Mouse (Mus musculus): ENCODE measurements around the gene Hdac1.
"Not testable (repeated sequence)": the region's sequence is repeated elsewhere in the genome, so short reads cannot be mapped to it uniquely, and the experiment has no call there.

Gene Hdac1

DNA sequence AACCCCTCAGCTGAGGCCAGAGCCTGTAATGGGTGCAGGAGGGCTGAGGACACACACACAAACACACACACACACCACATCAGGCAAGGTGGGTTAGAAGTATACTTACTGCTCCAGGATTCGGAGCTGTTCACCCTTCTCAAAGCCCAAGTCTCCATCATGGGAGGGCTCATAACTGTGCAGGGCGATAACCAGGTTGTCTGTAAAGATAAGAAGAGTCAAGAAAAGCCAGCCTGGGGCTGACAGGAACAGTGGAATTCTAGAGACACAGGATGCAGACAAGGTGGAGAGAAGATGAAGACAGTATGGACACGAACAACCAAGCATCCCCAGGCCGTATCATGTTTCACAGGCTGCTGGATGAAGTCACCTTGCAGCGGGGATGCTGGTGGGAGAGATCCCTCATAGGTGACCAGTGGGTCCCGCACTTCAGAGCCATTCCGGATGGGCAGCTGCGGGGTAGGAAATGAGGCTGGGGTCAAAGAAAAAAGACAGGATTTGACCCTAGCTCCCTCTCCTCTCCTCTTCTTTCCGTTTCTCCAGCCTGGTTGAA is 14.8 kb upstream of the Hdac1 start:
- no peak for DNase-seq

DNA sequence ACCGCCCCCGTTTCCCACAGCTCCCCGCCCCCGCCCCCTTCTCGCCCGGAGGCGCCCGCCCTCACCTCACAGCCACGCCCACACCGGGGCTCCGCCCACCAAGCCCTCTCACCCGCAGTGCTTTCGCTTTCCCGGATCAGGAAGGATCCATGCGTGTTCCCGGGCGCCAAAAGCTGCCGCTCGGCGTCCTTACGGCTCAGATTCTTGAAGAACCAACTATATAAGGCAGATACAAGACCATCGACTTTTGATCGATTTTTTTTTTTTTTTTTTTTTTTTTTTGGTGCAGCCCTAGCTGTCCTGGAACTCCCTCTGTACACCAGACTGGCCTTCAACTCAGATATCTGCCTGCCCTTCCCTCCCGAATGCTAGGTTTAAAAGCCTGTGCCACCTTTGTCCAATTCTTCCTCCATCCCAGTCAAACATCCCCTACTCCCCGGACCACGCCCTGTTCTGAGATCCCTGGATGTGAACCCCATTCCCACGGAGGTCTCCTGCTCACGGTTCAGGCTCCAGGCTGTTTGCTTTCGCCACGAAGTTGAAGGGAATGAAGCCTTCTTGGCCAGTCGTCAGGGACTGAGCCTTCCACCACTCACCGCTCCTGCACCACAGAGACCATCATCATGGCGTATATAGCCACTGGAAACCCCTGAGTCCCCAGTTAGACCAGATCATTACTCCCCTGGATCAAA is 14.2 kb upstream of the Hdac1 start:
- peak; percentile 86 for DNase-seq

DNA sequence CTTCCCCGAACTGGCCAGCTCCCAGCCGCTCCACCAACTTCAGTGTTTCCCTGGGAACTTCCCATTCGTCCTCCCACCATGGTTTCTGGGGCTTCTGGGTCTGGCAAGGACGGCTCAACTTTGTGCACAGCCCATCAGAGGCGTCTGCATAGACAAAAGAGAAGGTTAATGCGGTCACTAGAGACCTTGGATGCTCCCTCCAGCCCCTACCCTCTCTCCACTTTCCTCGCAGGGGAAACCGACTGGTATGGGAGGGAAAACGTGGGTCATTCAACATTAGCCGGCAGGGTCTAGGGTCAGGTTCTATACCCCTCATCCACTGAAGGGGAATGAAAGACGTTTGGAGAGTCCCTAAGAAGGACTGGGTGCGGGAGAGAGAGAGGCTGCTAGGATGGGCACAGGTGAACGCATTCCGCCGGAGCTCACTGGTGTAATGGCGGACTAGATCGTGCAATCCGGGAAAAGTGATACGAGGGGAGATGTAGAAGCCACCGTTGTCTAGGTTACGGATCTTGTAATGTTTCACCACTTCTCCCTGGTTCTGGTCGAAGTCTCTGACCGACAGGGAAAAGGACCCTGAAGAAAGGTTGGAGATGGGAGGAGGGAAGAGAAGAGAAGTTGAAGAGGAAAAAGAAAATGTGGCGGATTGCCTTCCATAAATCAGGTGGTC is 13.5 kb upstream of the Hdac1 start:
- peak; percentile 31 for DNase-seq

DNA sequence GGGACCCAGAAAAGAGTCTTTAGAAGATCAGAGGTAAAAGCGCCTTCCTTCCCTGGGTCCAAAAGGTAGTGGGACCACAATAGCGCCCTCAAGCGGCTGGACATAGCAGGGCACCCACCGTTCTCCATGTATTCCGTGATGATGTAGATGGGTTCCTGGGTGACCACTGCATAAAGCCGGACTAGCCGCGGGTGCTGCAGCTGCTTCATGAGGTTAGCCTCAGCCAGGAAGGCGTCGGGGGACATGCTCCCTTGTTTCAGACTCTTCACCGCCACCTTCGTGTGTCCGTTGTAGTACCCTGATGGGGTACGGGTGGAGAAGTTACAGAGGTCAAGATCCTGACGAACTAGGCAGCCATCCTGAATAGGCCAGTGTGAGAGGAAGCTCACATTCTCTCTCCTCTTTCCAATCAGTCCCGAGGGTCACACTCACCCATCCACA is 12.9 kb upstream of the Hdac1 start:
- peak; percentile 46 for DNase-seq

DNA sequence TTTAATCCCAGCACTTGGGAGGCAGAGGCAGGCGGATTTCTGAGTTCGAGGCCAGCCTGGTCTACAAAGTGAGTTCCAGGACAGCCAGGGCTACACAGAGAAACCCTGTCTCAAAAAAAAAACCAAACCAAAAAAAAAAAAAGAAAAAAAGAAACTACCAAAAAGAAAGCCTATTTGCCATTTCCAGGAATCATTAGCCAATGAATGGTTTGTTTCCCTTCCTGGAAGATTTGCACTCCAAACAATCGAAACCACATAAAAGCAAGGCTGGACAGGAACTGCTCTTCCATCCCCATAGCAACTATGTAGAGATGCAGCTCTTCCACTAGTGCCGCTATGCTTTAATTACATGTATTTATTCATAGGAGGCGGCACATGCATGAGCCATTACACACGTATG is 12.0 kb upstream of the Hdac1 start:
- DNase-seq = not testable (repeated sequence)

DNA sequence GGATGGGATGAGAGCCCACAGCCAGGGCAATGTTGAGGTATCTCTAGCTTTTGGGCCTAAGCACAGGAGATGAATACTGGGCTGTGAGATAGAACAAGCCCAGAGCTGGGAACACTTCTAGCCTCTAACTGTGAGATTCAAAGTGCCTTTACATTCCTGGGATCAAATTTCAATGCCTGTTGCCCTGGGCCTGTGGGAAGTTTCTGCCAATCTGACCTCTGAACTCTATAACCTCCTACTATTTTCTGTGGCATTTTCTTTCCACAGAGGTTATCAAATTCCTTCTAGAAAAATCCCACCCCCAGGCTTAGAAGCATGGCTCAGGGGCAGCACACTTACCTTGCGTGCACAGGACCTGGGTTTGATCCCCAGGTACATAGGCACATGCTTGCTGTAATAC is 7.8 kb upstream of the Hdac1 start:
- no peak for DNase-seq

DNA sequence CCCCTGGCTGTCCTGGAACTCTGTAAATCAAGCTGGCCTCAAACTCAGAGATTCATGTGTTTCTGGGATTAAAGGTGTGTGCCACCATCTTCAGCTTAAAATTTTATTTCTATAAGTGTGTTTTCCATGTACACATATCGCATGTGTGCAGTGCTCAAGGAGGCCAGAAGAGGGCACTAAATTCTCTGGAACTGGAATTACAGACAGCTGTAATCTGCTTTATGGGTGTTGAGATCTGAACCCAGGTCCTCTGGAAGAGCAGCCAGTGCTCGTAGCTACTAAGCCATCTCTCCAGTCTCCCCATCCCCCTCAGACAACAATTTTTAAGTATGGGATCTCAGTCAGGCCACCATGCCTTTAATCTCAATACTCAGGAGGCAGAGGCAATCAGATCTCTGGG is 6.8 kb upstream of the Hdac1 start:
- DNase-seq = no peak

DNA sequence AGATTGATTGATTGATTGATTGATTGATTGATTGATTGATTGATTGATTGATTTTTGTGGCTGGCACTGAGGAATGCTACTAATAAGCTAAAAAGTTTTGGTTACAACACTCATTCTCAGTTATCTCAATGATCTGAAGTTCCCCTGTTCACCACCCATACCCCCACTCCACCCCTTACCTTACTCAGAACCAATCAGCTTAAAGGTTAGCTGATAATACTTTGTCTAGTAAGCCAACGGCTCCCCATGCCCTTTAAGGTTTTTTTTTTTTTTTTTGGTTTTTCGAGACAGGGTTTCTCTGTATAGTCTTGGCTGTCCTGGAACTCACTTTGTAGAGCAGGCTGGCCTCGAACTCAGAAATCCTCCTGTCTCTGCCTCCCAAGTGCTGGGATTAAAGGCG is 5.1 kb upstream of the Hdac1 start:
- not testable (repeated sequence) for DNase-seq

DNA sequence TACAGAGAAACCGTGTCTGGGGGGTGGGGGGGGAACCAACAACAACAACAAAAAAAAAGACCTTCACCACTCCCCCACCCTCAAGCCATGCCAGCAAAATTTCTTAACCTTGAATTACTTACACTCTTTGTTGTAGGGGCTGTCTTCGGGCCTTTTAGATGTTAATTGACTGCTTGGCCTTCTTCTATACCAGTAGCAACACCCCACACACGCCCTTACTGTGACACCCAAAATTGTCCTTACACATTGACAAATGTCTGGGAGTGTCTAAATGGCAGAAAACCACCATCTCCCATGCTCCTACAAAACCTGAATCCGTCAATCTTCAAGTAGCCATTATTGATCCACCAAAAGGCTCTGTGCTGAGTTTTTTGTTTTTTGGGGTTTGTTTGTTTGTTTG is 1.6 kb upstream of the Hdac1 start:
- DNase-seq = no peak

DNA sequence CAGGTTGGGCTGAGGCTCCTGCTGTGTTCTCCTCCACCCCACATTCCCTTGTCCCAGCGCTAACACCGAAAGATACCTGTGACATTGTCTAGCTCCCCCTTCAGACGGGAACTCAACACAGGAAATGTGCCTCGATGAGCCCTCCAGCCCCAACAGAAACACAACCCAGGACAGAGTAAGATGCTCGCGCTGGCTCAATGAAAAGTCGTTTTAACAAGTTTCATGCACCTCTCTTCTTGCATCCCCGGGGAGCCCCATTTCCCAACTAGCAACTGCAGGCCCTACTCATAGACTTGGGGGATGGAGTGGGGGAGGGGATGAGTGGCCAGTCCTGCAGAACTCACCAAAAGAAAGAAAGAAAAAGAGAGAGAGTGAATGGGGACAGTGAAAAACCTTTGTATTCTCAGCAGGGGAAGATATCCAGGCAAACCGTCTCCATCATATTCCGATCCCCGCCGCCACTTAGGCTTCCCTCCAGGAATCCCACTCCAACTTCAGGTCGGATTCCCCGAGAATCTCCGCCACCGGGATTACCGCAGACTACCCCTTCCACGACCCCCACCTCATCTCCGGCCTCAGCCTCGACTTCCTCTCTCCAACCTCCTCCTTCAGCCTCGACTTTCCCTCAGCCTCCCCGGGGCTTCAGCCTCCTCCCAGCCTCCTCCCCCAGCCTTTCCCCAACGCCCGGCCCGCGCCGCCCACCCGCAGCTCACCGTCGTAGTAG is 483 bp downstream of the Hdac1 start:
- no peak for DNase-seq

DNA sequence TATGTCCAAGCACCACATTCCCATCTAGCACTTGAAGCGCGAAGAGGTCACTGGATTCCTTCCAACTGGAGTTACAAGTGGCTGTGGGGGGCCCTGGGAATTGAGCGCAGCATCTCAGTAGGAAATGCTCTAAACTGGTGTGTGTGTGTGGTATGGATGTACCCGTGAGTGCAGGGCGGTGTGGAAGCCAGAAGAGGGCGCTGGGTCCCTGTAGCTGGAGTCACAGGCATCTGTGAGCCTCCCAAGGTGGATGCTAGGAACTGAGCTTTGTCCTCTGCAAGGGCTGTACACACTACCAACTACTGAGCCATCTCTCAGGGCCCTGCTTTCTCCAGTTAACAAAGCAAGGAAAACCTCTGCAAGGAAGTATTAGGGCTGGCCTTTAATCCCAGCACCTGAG is 2.5 kb downstream of the Hdac1 start:
- DNase-seq = no peak

DNA sequence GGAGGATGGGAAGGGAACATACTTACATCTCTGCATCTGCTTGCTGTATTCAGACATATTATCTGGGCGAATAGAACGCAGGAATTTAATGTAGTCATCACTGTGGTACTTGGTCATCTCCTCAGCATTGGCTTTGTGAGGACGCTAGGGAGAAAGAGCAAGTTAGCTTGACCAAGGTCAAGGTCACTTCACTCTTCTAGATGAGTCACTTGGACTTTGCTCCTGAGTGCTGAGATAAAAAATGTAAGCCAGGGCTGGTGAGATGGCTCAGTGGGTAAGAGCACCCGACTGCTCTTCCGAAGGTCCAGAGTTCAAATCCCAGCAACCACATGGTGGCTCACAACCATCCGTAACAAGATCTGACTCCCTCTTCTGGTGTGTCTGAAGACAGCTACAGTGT is 13.6 kb downstream of the Hdac1 start:
- DNase-seq = not testable (repeated sequence)

DNA sequence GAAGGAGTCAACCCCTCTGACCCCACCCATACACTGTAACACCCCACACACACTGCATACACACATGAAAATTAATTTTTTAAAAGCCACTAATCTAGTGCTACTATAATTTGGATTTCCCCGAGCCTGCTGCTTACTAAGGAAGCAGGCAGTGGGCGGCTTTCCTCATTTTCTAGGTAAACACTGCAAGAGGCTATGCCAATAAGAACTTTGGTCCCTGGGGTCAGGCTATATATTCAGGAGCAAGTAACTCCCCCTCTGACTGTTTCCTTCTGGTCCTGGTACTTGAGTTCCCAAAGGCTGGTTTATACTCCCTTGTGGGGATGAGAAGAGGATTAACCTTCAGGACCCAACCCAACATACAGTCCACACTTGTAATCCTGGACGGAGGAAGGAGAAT is 16.6 kb downstream of the Hdac1 start:
- no peak for DNase-seq

DNA sequence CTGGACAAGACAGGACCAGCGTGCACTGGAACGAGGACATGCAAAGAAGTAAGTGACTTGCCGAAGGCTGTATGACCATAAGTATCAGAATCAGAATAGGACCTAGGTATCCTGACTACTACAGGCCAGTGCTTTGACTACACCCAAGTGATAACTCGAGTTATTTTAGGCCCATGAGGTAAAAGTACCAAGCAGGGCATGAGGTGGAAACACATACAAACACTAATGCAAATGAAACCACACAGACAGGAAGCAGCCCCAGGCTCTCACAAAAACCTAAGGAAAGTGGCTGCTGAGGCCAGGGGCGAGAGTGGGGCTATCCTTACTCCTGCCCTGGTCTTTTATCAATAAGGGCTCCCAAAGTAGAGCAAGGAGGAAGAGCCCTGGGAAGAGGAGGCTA is 17.2 kb downstream of the Hdac1 start:
- DNase-seq = no peak

DNA sequence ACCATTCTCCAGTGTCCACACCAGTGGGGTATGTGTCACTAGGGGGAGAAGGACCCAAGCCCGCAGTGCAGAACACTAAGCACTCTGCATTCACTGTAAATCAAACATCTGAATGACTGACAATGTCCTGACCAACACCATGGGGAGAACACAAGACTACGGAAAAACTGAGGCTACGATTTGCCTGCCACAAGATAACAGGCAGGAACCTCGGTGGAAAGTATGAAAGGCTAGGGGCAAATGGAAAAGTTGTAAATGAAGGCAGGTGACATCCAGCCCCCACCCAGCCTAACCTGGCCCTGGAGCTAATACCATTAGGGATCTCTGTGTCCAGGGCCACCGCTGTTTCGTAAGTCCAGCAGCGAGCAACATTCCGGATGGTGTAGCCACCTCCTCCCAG is 24.0 kb downstream of the Hdac1 start:
- no peak for DNase-seq

DNA sequence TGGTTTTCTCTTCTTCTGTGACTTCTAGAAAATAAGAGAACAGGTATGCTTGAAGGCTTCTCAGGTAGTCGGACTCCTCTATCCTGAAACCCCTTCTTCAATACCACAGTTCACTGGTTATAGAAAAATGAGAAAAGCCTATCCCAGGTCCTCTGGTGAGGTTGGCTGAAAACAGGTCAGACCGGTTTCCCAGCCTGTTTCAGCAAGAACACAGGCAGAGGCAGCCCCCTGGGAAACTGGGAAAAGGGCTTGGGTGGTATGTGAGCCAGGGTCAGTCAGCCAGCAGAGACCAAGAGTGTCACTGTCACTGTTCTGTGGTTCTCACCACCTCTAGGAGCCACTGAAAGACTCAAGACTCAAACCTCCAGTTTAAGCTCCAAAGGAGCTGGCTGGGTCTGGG is 25.6 kb downstream of the Hdac1 start:
- no peak for DNase-seq

DNA sequence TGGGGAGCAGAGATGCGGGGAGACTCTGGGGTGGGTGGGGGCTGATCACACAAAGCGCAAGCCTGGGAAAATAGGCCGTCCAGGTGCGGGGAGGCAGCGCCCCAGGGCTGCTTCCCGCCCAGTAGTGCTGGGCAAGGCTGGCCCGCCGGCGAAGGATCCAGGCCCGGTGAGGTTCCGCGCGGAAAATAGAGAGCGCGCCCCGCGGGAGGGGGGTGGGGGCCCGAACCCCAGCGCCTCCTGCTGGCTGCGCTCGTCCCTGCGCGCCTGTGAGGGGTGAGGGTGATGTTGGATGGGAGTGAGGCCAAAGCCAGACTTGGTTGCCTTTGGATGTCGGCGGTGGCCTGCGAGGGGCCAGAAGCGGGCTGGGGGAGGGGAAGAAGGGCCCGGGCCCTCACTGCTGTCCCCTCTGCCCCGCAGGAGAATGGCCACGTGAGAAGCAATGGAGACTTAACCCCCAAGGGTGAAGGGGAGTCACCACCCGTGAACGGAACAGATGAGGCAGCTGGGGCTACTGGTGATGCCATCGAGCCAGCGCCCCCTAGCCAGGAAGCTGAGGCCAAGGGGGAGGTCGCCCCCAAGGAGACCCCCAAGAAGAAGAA is 28.1 kb downstream of the Hdac1 start:
- no peak for DNase-seq

DNA sequence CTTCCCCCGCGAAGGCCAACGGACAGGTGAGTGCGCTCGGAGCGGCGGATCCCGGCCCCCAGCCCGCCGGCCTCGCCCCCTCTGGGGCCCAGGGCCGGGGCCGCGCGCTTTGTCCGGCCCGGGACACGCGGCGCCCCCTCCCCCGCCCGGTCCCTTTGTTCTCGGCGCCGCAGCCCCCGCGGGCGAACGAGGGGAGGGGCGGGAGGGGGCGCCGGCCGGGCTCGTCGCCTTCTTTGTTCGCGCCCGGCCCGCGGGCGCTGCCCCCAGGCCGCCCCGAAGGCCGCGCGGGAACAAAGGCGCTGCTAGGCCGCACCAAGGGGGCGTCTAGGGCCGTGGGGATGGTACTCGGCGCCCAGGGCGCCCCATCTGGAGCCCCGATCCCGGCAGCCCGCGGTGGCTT is 28.6 kb downstream of the Hdac1 start:
- no peak for DNase-seq

DNA sequence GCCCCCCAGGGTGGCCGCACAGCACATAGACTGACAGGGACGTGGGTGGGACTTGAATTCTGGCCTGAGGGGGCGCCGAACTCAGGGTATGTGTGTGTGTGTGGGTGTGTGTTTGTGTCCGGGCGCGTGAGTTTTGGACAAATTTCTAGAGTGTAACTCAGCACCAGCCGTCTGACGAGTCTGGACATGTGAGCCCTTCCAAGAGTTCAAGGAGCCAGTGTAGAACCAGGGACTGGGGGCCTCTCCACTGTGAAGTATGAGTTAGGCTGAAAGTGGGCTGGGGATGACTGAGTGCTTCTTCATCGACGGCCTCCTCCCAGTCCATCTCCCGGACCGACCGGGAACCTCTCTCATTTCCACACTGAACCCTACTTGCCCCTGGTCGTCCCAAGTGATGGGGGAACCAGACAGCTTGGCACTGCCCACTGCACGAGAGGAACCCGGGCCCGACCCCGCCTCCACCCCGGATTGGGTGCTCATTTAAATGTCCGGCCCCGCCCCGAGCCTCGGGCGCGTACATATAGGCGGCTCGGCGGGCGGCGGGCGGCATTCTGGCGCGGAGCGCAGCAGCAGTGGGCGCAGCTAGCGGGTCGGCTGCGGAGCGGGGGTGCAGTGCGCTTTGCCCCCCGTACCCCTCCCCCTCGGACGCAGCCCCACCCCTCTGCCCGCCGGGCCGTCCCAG is 29.3 kb downstream of the Hdac1 start, which contains the start of gene Marcksl1:
Gene Marcksl1 (plus strand): TSS at position 496 of the 682 bp plus-strand sequence.
- DNase-seq = peak; percentile 85

DNA sequence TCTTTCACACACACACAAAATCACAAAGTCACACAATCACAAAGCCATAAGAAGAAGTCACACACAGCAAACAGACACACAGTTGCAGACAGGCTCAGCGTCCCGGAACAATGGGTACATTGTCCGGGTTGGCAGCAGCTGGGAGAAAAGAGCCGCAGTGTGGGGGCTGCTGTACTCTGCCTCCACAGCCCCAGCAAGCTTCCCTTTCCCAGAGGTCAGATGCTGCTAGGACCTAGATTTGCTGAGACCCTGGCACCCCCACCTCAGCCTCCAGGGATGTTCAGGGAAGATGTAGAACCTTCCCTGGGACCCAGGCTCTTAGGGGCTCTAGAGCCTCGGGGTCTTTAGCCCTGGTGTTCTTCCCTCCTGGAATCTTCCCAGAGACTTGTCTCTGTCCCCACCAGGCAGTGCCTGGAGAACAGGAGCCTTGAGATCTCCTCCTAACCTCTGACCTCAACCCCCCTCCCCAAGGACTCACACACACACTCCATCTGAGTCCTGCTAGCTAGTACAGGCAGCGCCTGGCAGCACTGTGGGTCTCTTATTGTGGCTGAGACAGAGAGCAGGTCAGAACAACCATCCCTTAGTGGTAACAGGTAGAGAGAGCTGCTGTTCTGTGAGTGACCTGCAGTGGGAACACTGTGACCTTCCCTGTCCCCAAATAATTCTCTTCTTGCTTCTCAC is 31.0 kb downstream of the Hdac1 start:
- DNase-seq = no peak

DNA sequence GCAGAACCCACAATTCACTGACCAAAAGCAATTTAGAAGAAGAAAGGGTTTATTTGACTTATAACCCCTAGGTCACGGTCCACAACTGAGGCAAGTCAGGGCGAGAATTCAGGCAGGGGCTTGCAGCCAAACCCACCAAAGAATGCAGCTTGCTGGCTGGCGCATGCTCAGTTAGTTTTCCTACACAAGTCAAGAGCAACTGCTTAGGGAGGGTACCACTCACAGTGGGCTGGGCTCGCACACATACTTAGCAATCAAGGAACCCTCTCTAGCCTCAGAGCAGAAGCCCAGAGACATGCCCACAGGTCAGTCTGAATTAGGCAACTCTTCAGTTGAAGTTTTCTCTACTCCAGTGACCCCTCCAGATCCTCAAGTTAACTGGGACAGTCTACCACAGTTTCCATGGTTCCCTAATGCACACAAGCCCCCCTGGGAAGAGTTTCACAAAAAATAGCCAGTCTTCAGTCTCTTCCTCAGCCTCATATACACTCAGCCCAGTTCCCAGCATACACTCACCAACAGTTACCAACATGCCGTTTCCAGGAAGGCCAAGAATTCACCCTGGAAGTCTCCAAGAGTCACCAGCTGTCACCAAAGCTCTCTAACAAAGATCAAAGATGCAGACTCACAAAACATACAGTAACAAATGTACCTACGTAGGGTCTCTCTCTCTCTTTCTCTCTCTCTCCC is 31.6 kb downstream of the Hdac1 start:
- DNase-seq = no peak

DNA sequence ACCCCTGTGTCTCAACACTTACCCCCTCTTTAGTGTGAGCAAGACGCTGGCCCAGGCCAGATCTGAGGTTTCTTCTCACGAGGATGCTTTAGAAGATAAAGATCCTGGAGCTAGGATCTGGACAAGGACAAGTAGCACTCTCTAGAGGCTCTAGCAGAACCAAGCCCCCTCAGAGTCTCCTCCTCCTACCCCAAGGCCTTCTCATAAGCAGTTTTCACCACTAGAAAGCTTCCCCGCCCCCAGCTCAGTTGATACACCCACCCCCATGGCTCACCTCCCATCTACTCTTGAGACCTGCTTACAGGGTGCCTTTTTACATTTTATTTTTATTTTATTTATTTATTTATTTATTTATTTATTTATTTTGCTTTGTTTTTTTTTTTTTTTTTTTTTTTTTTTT is 32.9 kb downstream of the Hdac1 start:
- no peak for DNase-seq
